Mouse (Mus musculus) embryonic fibroblast, embryonic 13.5 days (primary cell): ENCODE measurements around the gene Inpp5a.

Experiments
- CTCF ChIP-seq: IDR thresholded peaks from 2 replicates; pipeline ENCODE4 v1.5.1; 2011; ENCODE audit warnings: mild to moderate bottlenecking, control low read depth, low read length, moderate library complexity, borderline replicate concordance; ENCODE audit not compliant: insufficient read depth
- POLR2A ChIP-seq: IDR thresholded peaks from 2 replicates; pipeline ENCODE4 v1.6.1; 2011; ENCODE audit warnings: low read depth, mild to moderate bottlenecking, control low read depth, low read length, moderate library complexity

DNA sequence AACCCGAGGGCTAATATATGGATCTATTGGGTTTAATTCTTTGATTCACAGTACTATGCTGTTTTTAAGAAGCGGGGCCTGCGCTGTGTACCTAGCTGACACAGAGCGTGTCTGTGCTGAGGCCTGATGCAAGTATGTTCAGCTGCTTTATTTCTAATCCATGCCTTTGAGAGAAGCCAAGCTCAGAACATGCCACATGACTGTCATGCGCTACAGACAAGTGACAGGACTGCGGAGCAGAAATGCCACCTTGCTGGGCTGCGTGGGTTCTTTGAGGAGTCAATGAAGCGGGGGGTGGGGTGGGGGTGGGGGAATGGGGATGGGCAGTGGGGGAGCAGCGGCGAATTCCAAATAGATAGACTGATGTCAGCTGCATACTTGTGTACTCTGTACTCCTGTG lies 73.2 kb downstream of the Inpp5a start:
- TF ChIP-seq POLR2A (no peak), CTCF (no peak)
